Mouse (Mus musculus): ENCODE results near the gene Bmp2k. TPM values are rescaled to one million over a fixed set of nuclear protein-coding genes. Genes with fewer than 3 reads are reported as not detected.
"Not testable (repeated sequence)": the region's sequence is repeated elsewhere in the genome, so short reads cannot be mapped to it uniquely, and the experiment has no call there.

The Bmp2k gene
- polyA plus RNA-seq, 1 experiment from 2014 or later: 9.4 TPM

DNA sequence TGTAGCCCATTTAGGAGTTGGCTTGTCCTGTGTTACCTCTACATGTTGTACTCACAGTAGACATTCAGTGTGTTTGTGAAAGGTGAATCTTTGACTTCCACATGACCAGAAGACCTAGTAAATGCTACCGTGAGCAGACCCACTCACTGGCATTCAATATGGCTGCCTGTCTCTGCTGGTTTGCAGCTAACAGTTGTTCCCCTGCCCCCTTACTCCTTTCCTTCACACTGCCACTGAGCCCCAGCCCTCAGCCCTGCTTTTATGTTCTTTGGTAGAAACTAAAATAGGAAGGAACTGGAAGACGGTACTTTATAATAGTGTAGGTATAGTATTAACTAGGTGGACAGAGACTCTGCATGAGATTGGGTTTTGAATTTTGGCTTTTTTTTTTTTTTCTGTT is 8.4 kb downstream of the Bmp2k start:
- Histone ChIP-seq H3K36me3 (no peaks in the 10 kb centered on the region), H3K27ac (no peak overlapping the region), H3K27me3 (no peaks in the 10 kb centered on the region), H3K4me1 (0 out of 2 replicates have a peak, but pooled peaks cover 6% of the 10 kb centered on the region), H3K4me3 (no peak overlapping the region), H3K9ac (no peak overlapping the region), H3K9me3 (no peaks in the 10 kb centered on the region), H3K4me2 (no peak overlapping the region)
- WGBS: 92% methylated on average over 2 of the region's 2 CpGs
- no peak for ATAC-seq (ENCODE audit: insufficient number of reproducible peaks, insufficient read depth, low FRiP score, low TSS enrichment, low read depth)

DNA sequence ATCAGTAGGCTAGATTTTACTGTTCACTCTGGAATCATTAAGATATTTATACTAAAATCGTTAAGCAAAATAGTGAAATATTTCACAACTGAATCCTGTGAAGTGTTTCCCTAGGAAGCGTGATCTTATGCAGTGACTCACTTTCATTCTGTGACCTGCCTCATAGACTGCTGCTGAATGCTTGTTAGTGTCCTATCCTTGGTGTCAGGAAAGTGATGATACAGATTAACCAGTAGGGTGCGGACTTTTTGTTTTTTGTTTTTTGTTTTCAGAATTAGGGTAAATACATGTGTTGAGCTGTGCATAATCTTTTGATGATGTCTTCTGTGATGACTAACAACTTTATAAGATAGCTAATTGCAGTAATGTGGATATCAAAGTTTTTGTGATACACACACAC is 9.4 kb downstream of the Bmp2k start:
- Histone ChIP-seq H3K36me3 (no peaks in the 10 kb centered on the region), H3K9me3 (no peaks in the 10 kb centered on the region), H3K4me3 (no peak overlapping the region), H3K4me1 (0 out of 2 replicates have a peak, but pooled peaks cover 6% of the 10 kb centered on the region), H3K27me3 (no peaks in the 10 kb centered on the region), H3K9ac (no peak overlapping the region), H3K4me2 (no peak overlapping the region), H3K27ac (no peak overlapping the region)
- no peak for ATAC-seq (ENCODE audit: insufficient number of reproducible peaks, insufficient read depth, low FRiP score, low TSS enrichment, low read depth)
- WGBS: 92% methylated on average over 3 of the region's 3 CpGs

DNA sequence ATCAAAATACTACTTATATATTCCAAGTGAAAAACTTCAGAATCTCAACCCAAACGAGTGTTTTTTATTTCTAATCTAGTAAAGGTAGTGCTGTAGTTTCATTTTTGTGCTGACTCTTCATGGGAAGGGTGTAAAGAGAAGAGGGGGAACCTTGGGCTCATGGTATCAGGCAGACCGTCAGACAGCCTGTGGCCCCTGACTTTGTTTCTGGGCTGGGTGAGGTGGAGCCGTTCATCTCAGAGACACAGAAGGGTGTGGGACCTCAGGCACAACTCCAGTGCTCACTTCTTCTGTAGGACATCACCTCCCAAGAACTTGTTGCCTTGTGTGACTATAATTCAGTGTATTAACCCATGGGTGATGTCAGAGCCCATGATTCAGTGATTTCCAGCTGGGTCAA is 10.0 kb downstream of the Bmp2k start:
- H3K27me3 ChIP-seq: no peaks in the 10 kb centered on the region
- 80% methylated on average over 3 of the region's 3 CpGs for WGBS

DNA sequence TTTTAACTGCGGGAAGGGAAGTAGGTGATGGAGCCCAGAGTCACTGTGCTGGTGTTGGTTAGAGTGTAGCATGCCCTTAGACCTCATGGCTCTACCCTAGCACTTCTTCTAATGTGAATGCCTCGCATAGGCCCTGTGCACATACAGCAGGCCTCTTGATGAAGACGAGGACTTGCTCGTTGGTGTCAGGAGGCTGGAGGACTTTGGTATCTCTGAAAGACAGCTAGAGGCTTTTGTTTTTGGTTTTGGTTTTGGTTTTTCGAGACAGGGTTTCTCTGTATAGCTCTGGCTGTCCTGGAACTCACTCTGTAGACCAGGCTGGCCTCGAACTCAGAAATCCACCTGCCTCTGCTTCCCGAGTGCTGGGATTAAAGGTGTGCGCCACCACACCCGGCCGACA is 11.7 kb downstream of the Bmp2k start:
- H3K27ac ChIP-seq; H3K9me3 ChIP-seq; H3K4me2 ChIP-seq; H3K4me1 ChIP-seq; H3K9ac ChIP-seq; H3K4me3 ChIP-seq; H3K27me3 ChIP-seq; H3K36me3 ChIP-seq; ATAC-seq (ENCODE audit: insufficient number of reproducible peaks, insufficient read depth, low FRiP score, low TSS enrichment, low read depth): not testable (repeated sequence)
- WGBS: 93% methylated on average over 10 of the region's 10 CpGs

More for the DNA sequence above, 10.0 kb downstream of the Bmp2k start:
- no peak for ATAC-seq (ENCODE audit: insufficient number of reproducible peaks, insufficient read depth, low FRiP score, low TSS enrichment, low read depth)
- Histone ChIP-seq H3K9me3 (no peaks in the 10 kb centered on the region), H3K4me3 (no peak overlapping the region), H3K4me2 (no peak overlapping the region), H3K27ac (no peak overlapping the region), H3K4me1 (0 out of 2 replicates have a peak, but pooled peaks cover 6% of the 10 kb centered on the region), H3K36me3 (no peaks in the 10 kb centered on the region), H3K9ac (no peak overlapping the region)

DNA sequence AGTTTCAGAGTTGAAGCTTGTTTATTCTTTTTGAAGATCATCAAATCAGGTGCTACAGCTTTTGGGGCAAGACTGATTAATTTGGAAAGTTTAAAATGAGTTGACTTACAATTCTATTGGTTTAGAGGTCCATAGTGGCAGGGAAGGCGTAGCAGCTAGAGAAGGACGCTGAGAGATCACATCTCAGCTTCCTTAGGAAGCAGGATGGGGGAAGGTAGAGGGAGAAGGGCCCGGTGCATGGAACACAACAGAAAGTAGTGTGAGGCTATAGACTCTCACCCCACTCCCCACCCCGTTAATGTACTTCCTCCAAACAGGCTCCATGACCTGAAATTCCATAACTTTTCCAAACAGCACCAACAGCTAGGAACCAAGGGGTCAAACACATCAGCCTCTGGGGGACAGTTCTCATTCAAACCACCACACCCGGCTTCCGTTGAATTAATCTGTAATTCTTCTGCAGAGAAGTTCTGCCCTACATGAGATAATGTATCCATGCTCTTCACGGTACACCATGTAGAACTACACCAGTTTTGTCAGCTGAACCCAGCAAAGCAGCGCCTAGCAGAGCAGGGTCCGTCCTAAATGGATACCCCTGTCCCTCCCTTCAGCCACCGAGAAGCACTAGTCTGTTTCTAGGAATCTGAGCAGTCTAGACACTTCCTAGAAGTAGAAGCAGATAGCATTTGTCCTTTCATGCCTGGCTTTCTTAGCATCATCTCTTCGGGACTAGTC is 12.3 kb downstream of the Bmp2k start:
- no peaks in the 10 kb centered on the region for H3K27me3 ChIP-seq
- H3K36me3 ChIP-seq: no peaks in the 10 kb centered on the region
- H3K9ac ChIP-seq: no peak overlapping the region
- H3K9me3 ChIP-seq: no peaks in the 10 kb centered on the region
- H3K27ac ChIP-seq: no peak overlapping the region
- H3K4me2 ChIP-seq: no peak overlapping the region
- no peaks in the 10 kb centered on the region for H3K4me1 ChIP-seq
- H3K4me3 ChIP-seq: no peak overlapping the region
- no peak for ATAC-seq (ENCODE audit: insufficient number of reproducible peaks, insufficient read depth, low FRiP score, low TSS enrichment, low read depth)
- 86% methylated on average over 11 of the region's 11 CpGs for WGBS

DNA sequence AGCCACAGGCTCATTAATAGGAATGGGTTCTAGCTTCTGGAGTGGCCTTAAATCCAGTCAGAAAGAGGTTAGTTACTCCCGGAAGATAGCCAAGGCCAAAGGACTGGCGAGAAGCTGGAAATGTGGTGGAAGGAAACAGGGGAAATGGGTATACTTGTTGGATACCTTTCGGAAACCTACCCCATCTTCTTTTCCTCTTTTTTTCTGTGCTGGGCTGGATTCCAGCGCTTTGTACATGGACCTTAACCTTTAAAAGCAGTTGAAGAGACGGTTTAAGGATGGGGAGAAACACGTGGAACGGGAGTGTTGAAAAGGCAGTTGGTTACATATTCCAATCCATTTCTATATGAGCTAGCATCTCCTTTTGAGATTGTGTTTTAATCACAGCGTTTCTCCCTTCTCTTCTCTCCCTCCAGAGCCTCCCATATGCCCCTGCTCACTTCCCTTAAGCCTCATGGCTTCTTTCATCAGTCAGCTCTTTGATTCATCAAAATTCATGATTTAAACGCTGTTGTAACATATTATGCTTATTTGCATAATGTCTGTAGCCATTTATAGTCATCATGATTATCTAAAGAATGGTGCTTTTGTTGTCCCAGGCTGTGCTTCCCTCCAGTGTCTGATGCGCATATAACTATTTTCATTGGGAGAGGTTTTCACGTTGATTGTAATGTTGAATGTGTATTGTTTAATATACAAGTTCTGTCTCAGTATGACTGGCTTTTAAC is 18.5 kb downstream of the Bmp2k start:
- ATAC-seq (ENCODE audit: insufficient number of reproducible peaks, insufficient read depth, low FRiP score, low TSS enrichment, low read depth): no peak
- Histone ChIP-seq H3K27me3 (no peaks in the 10 kb centered on the region), H3K9ac (no peak overlapping the region), H3K9me3 (no peaks in the 10 kb centered on the region), H3K4me1 (no peaks in the 10 kb centered on the region; the same call in 1 of the 2 replicates), H3K27ac (no peak overlapping the region), H3K4me2 (no peak overlapping the region), H3K4me3 (no peak overlapping the region), H3K36me3 (no peaks in the 10 kb centered on the region)
- 81% methylated on average over 11 of the region's 11 CpGs for WGBS

DNA sequence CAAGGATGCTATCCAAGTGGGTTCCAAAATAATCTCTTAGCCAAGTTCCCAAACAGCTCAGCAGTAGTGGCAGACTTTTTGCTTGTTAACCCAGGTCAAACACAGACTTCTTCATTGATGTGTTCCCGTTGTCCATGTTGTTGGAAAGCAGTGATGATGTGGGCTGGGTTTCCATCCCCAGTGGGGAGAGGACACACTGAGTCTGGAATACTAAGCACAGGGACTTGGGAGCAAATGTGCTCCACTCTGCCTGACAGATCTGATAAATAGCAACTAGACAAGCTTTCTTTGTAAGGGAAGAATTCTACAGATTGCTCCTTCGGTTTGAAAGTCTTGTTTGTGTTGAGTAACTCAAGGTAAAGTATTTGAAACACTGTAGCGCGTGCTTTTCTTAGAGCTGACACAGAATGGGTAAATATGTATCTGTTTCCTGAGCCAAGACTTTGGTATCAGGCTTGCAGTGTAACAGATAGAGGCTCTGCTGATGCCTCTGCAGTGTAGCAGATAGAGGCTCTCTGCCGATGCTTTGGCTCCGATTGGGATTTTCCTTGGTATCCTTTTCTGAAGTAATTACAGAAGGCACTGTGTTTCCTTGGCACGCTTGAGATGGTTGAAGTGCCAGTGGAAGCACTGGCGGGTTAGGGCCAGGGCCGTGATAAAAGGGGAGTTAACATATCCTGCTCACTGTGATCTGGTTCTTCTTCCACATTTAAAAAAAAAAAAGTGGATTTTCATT is 19.5 kb downstream of the Bmp2k start:
- Histone ChIP-seq H3K9ac (no peak overlapping the region), H3K27ac (no peak overlapping the region), H3K36me3 (no peaks in the 10 kb centered on the region), H3K27me3 (no peaks in the 10 kb centered on the region), H3K4me1 (no peaks in the 10 kb centered on the region; the same call in 1 of the 2 replicates), H3K4me2 (no peak overlapping the region), H3K4me3 (no peak overlapping the region), H3K9me3 (no peaks in the 10 kb centered on the region)
- no peak for ATAC-seq (ENCODE audit: insufficient number of reproducible peaks, insufficient read depth, low FRiP score, low TSS enrichment, low read depth)
- 92% methylated on average over 9 of the region's 9 CpGs for WGBS

DNA sequence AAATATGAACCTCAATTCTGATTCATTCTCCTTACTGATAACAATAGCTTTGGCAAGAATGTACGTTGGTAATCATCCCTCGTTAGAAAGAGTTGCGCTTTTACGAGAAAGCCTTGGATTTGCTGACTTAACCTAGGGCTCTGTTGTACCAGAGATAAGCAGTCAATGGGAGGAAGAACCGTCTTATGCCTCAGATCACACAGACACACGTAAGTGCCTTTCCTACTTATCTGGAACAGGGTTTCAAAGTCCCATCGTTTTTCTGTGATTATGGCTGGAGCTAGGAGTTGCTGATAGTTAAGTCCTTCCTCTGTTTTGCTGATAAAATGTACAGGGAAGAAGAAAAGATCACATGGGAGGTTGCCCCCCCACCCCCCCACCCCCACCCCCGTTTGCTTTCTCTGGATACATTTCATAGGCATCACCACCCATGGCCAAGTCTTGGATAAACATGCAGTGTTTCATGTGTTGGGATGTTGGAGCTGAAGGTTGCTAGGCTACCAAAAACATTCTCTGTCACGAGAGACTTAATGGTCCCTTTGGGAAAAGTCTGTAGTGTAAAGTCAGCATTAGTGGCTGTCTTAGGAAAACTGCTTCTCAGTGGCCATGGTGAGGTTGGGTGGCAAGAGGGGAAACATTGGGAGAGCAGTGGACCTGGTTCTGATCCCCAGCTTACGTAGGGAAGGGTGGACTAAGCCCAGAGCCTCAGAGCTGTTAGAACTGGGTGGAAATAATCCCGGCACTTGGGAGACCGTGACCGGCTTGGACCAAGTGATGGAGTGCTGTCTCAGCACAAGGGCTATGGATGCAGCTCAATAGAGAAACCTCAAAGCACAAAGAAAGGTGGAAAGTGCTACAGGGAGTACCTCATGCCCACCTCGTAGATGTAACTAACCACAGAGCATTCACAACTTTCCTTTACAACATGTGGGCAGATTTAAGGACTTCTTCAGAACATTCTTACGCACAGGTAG is 25.1 kb downstream of the Bmp2k start:
- ATAC-seq (ENCODE audit: insufficient number of reproducible peaks, insufficient read depth, low FRiP score, low TSS enrichment, low read depth): no peak
- Histone ChIP-seq H3K27ac (no peak overlapping the region), H3K36me3 (no peaks in the 10 kb centered on the region), H3K4me1 (no peaks in the 10 kb centered on the region), H3K9me3 (no peaks in the 10 kb centered on the region), H3K4me2 (no peak overlapping the region), H3K27me3 (no peaks in the 10 kb centered on the region), H3K9ac (no peak overlapping the region), H3K4me3 (no peak overlapping the region)
- WGBS: 78% methylated on average over 15 of the region's 15 CpGs

GRCm38 (mm10) chr5:97024834-97025233 is 27.3 kb downstream of the Bmp2k start:
- 92% methylated on average over 5 of the region's 5 CpGs for WGBS
- no peak overlapping the region for H3K4me3 ChIP-seq
- H3K27me3 ChIP-seq: no peaks in the 10 kb centered on the region

GRCm38 (mm10) chr5:97025650-97026049 is 28.2 kb downstream of the Bmp2k start:
- no peaks in the 10 kb centered on the region; the same call in 1 of the 2 replicates for H3K36me3 ChIP-seq
- ATAC-seq (ENCODE audit: insufficient number of reproducible peaks, insufficient read depth, low FRiP score, low TSS enrichment, low read depth): no peak
- no peaks in the 10 kb centered on the region for H3K4me1 ChIP-seq
- H3K27me3 ChIP-seq: no peaks in the 10 kb centered on the region
- no peak overlapping the region for H3K4me3 ChIP-seq
- no peaks in the 10 kb centered on the region for H3K9me3 ChIP-seq
- no peak overlapping the region for H3K27ac ChIP-seq
- 90% methylated on average over 6 of the region's 6 CpGs for WGBS
- H3K4me2 ChIP-seq: no peak overlapping the region
- no peak overlapping the region for H3K9ac ChIP-seq

More at GRCm38 (mm10) chr5:97024834-97025233, 27.3 kb downstream of the Bmp2k start:
- Histone ChIP-seq H3K4me1 (no peaks in the 10 kb centered on the region), H3K27ac (no peak overlapping the region), H3K4me2 (no peak overlapping the region), H3K36me3 (no peaks in the 10 kb centered on the region; the same call in 1 of the 2 replicates), H3K9me3 (no peaks in the 10 kb centered on the region), H3K9ac (no peak overlapping the region)
- ATAC-seq (ENCODE audit: insufficient number of reproducible peaks, insufficient read depth, low FRiP score, low TSS enrichment, low read depth): no peak

DNA sequence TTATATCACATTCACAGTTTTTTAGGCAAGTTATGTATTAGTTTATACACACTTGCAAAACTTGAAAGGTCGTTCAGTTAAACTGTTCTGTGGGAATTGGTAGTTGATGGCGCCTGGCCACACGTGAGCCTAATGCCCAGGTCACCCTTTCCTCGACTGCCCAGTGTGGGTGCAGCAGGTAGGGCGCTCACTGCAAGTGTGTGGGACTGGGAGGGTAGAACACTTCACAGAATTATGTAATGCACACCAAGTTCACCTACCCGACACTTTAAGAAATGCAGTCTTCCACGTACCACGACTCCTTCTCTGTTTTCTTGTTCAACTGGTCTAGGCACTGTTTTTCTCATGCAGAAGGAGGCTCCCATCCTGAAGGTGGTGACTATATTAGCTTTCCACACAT is 30.5 kb downstream of the Bmp2k start:
- ATAC-seq (ENCODE audit: insufficient number of reproducible peaks, insufficient read depth, low FRiP score, low TSS enrichment, low read depth): no peak
- Histone ChIP-seq H3K4me2 (no peak overlapping the region), H3K36me3 (peaks cover 4% of the 10 kb centered on the region; the same call in 1 of the 2 replicates), H3K27ac (no peak overlapping the region), H3K9ac (no peak overlapping the region), H3K4me1 (no peaks in the 10 kb centered on the region), H3K4me3 (no peak overlapping the region), H3K9me3 (no peaks in the 10 kb centered on the region), H3K27me3 (no peaks in the 10 kb centered on the region)
- WGBS: 86% methylated on average over 8 of the region's 8 CpGs

Measured in embryonic facial prominence, embryonic 13.5 days (tissue).